Mouse (Mus musculus) midbrain, embryonic 16.5 days (tissue): ENCODE measurements at regions not wholly inside any gene's neighbourhood (a gene's known extent, or its start where the extent isn't known, plus 50 kb on each side); places are given as distances from the start of the nearest gene placed in this dataset.

Experiments
- ATAC-seq: fragments of 200-750 bp; cut with Nextera tagmentation; 2 replicates; pipeline ENCODE4 v1.8.0; 2017; ENCODE audit warnings: moderate TSS enrichment
- H3K27ac ChIP-seq: fragments of 300-500 bp; sonication (generic); 2 replicates; pipeline ENCODE4 v1.5.1; 2014; ENCODE audit warnings: mild to moderate bottlenecking, low read length, mixed read lengths
- H3K27me3 ChIP-seq: fragments of 300-500 bp; sonication (generic); 2 replicates; pipeline ENCODE4 v1.6.1; 2014; ENCODE audit warnings: low read depth, low read length, mixed read lengths; ENCODE audit not compliant: control insufficient read depth, insufficient read depth
- H3K36me3 ChIP-seq: fragments of 300-500 bp; sonication (generic); 2 replicates; pipeline ENCODE4 v1.6.1; 2014; ENCODE audit warnings: mild to moderate bottlenecking, low read length, moderate library complexity, mixed read lengths; ENCODE audit not compliant: control insufficient read depth, insufficient read depth
- H3K4me1 ChIP-seq: fragments of 300-500 bp; sonication (generic); 2 replicates; pipeline ENCODE4 v1.6.1; 2014; ENCODE audit warnings: mild to moderate bottlenecking, low read length, mixed read lengths; ENCODE audit not compliant: control insufficient read depth, insufficient read depth
- H3K4me2 ChIP-seq: fragments of 300-500 bp; sonication (generic); 2 replicates; pipeline ENCODE4 v1.6.1; 2014; ENCODE audit warnings: mild to moderate bottlenecking, low read length, mixed read lengths
- H3K4me3 ChIP-seq: fragments of 300-500 bp; sonication (generic); 2 replicates; pipeline ENCODE4 v1.5.1; 2014; ENCODE audit warnings: low read depth, mild to moderate bottlenecking, low read length, moderate library complexity, mixed read lengths
- H3K9ac ChIP-seq: fragments of 300-500 bp; sonication (generic); 2 replicates; pipeline ENCODE4 v1.6.1; 2014; ENCODE audit warnings: low read depth, low read length, mixed read lengths
- H3K9me3 ChIP-seq: fragments of 300-500 bp; sonication (generic); replicated peaks from 2 replicates; pipeline ENCODE4 v1.6.1; 2014; ENCODE audit warnings: mild to moderate bottlenecking, low read length, mixed read lengths; ENCODE audit not compliant: control insufficient read depth, poor library complexity, severe bottlenecking
- WGBS: fragments of 180-500 bp; shearing (Covaris S2); extraction: QIAGEN DNeasy Blood & Tissue Kit; methylation state at CpG from one replicate; pipeline ENCODE4 v1.1.7; 2014; 5-methylcytosine and 5-hydroxymethylcytosine counted together

DNA sequence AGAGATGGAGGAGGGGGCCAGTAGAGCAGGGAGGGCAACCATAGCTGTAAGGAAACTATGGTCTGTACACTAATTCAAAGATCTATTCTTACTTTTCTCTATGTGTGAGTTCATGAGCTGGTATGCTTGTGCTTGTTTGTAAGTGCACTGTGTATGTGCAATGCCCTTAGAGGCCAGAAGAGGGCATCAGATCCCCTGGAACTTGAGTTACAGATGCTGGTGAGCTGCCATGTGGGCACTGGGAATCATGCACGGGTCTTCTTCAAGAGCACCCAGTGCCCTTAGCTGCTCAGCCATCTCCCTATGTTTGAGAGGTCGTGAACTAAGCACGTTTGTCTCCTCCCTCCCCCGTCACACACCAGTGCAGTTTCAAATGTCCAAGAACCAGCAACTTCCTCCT is 68.9 kb downstream of the Tbx3 start:
- Histone ChIP-seq H3K9ac (no peak overlapping the region), H3K27me3 (peaks cover under 1% of the 10 kb centered on the region; the same call in 1 of the 2 replicates), H3K36me3 (no peaks in the 10 kb centered on the region), H3K4me3 (no peak overlapping the region), H3K9me3 (no peaks in the 10 kb centered on the region), H3K4me2 (no peak overlapping the region), H3K27ac (no peak overlapping the region), H3K4me1 (no peaks in the 10 kb centered on the region)
- no peak for ATAC-seq
- 82% methylated on average over 4 of the region's 4 CpGs for WGBS

DNA sequence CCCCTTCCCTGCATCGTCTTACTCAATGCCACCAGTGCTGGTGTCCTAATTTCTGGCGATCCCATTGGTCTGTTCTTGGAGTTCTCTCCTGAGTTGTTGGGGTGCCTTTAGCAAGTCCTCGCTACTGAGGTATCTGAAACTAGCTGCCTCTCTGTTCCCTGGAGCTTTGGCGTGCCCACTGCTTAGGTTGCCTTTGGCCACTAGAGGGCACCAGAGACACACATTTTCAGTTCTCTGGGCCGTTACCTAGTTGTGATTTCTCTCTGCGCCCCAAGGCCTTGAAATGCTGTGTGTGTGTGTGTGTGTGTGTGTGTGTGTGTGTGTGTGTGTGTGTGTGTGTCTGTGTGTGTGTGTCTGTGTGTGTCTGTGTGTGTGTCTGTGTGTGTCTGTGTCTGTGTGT is 70.6 kb downstream of the Tbx3 start:
- Histone ChIP-seq H3K4me3 (no peak overlapping the region), H3K27ac (no peak overlapping the region), H3K27me3 (no peaks in the 10 kb centered on the region), H3K4me1 (no peaks in the 10 kb centered on the region), H3K9me3 (no peaks in the 10 kb centered on the region), H3K36me3 (no peaks in the 10 kb centered on the region), H3K4me2 (0 out of 2 replicates have a peak overlapping the region, but pooled peaks have one; percentile 7), H3K9ac (no peak overlapping the region; the same call in 1 of the 2 replicates)
- WGBS = 2% methylated on average over 6 of the region's 6 CpGs
- no peak for ATAC-seq

DNA sequence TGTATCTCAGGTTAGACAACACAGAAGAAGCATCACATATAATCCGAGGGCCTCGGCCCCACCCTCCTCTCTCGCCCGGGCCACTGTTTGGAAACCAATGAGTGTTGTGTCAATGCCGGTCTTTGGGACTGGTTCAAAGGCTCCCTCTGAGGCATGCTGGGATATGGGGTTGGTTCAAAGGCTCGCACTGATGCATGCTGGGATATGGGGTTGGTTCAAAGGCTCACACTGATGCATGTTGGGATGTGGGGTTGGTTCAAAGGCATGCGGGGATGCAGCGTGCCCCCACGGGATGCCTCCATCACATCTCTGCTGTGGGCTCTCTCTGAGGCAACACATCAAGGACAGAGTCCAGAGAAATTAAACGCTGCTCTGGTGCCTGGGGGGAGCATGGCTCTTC is 73.3 kb downstream of the Tbx3 start:
- Histone ChIP-seq H3K9ac (no peak overlapping the region), H3K4me1 (peaks cover 2% of the 10 kb centered on the region), H3K9me3 (no peaks in the 10 kb centered on the region), H3K27ac (no peak overlapping the region), H3K4me2 (no peak overlapping the region), H3K36me3 (no peaks in the 10 kb centered on the region), H3K27me3 (peaks cover 18% of the 10 kb centered on the region), H3K4me3 (no peak overlapping the region)
- WGBS = 78% methylated on average over 10 of the region's 10 CpGs
- ATAC-seq = no peak

DNA sequence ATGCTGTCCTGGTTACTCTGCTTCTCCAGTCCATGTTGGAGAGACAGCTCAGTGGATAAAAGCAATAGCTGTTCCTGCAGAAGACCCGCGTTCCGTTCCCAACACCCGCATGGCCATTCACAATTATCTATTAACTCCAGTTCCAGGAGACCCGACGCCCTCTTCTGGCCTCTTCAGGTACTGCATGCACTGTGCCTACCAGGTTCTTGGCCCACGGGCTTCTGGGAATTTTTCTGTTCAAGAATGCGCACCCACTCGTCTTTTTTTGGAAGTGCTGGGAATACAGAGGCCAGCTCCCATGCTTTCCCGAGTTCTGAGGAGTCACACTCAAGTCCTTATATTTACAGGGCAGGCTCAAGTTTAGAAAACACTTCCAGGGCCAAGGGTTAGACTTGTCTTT is 76.6 kb downstream of the Tbx3 start:
- Histone ChIP-seq H3K36me3 (no peaks in the 10 kb centered on the region), H3K4me3 (no peak overlapping the region), H3K9ac (no peak overlapping the region), H3K27ac (no peak overlapping the region), H3K4me1 (peaks cover 5% of the 10 kb centered on the region), H3K4me2 (no peak overlapping the region), H3K27me3 (peaks cover 33% of the 10 kb centered on the region), H3K9me3 (no peaks in the 10 kb centered on the region)
- 70% methylated on average over 10 of the region's 10 CpGs for WGBS
- no peak for ATAC-seq

DNA sequence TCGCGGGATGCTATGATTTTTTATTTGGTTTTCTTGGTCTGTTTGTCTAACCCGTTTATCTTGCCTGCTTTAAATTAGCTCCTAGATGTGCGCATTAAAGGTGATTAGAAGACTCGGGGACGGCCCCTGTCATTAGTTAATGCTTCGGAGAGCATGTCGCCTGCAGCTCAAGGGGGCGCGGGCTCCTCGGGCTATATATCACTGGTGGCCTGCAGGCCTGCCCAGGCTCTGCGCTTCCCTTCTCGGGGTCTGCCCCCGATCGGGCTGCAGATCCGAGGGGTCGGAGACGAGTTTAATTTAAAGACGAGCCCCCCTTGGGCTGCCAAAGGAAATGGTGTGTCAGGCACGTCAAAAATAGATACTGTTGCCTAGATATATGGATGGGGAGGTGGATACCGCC is 78.2 kb downstream of the Tbx3 start:
- Histone ChIP-seq H3K4me3 (peak overlapping the region; percentile 14; the same call in 1 of the 2 replicates), H3K27ac (no peak overlapping the region), H3K4me1 (peaks cover 5% of the 10 kb centered on the region), H3K4me2 (peak overlapping the region; percentile 45), H3K27me3 (peaks cover 33% of the 10 kb centered on the region), H3K9me3 (no peaks in the 10 kb centered on the region), H3K9ac (no peak overlapping the region), H3K36me3 (no peaks in the 10 kb centered on the region)
- no peak for ATAC-seq
- 1% methylated on average over 21 of the region's 21 CpGs for WGBS

DNA sequence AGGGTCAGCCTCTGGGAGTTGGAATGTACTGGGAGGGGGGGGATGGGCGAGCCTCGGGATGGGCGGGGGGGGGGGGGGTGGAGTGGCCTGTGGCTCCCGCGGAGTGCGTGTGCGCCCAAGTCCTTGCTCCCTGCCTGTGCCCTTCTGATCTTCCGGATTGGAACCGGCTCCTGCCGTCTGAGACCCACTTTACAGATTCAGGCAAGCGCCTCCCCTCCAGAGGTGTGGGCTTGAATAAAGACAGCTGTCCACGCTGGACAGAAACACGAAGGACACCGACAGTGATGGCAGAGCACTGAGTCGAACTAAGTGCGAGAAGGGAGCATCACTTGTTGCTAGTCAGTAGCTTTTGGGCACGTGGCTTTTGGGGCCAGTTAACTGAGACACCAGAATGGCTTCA is 78.7 kb downstream of the Tbx3 start:
- H3K4me3 ChIP-seq = 0 out of 2 replicates have a peak overlapping the region, but pooled peaks have one; percentile 14
- no peaks in the 10 kb centered on the region for H3K9me3 ChIP-seq
- peaks cover 33% of the 10 kb centered on the region for H3K27me3 ChIP-seq
- H3K36me3 ChIP-seq = no peaks in the 10 kb centered on the region
- H3K9ac ChIP-seq = no peak overlapping the region
- peaks cover 5% of the 10 kb centered on the region for H3K4me1 ChIP-seq
- 9% methylated on average over 10 of the region's 17 CpGs for WGBS
- H3K4me2 ChIP-seq = peak overlapping the region; percentile 45
- H3K27ac ChIP-seq = no peak overlapping the region
- ATAC-seq = no peak

DNA sequence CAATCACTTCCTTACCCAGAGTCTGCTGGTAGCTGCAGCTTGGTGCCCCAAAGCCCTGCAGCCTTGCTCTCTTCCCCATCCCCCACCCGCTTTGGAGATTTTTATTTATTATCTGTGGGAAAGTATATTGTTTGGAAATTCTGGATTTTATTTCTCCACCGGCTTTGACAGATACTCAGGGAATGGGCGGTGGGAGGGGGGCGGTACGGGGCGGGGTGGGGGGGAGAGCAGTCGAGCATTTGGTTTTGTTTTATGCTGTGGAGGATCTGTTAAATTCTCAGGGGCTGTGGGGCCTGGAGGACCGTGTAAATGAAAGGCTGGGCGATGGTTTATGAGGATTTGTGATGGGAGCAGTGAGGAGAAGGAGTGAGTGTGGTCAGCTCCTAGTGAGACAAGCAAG is 76.7 kb upstream of the Tbx5 start:
- no peak overlapping the region for H3K4me2 ChIP-seq
- no peak overlapping the region for H3K27ac ChIP-seq
- H3K4me1 ChIP-seq = no peaks in the 10 kb centered on the region
- ATAC-seq = no peak
- peaks cover 2% of the 10 kb centered on the region for H3K27me3 ChIP-seq
- no peaks in the 10 kb centered on the region for H3K36me3 ChIP-seq
- no peak overlapping the region for H3K4me3 ChIP-seq
- H3K9me3 ChIP-seq = no peaks in the 10 kb centered on the region; the same call in 1 of the 2 replicates
- WGBS = 57% methylated on average over 9 of the region's 9 CpGs
- H3K9ac ChIP-seq = no peak overlapping the region

DNA sequence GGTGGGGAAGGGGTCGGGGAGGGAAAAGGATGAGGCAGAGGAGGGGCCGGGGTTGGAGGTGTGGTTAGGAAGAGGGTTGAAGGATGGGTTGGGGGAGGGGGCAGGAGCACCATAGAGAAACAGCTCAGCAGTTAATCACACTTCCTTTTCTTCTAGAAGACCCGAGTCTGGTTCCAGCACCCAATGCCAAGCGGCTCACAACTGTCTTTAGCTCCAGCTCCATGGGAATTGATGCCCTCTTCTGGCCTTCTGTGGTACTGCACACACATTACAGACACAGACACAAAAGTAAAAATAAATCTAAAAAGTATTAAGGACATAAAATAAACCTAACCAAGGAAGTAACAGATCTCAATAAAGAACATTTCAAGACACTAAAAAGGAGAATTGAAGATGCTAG is 73.6 kb upstream of the Tbx5 start:
- 74% methylated on average over 4 of the region's 4 CpGs for WGBS
- H3K9ac ChIP-seq = no peak overlapping the region
- H3K4me2 ChIP-seq = no peak overlapping the region
- no peaks in the 10 kb centered on the region for H3K27me3 ChIP-seq
- ATAC-seq = no peak
- no peak overlapping the region for H3K27ac ChIP-seq
- H3K9me3 ChIP-seq = no peaks in the 10 kb centered on the region; the same call in 1 of the 2 replicates
- H3K4me3 ChIP-seq = no peak overlapping the region
- H3K4me1 ChIP-seq = no peaks in the 10 kb centered on the region
- no peaks in the 10 kb centered on the region for H3K36me3 ChIP-seq

DNA sequence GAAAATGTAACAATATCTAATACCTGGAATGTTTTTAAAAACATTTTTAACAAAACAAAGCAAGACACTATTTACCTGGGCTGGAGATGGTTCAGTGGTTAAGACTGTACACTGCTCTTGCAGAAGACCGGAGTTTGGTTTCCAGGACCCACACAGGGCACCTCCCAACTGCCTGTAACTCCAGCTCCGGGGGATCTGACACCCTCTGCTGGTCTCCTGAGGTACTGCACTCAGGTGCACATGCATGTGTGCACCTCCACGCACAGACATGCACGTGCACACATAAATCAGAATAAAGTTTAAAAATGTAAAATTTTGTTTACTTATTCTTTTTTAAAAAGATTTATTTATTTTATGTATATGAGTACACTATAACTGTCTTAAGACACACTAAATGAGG is 70.4 kb upstream of the Tbx5 start:
- Histone ChIP-seq H3K4me1 (no peaks in the 10 kb centered on the region), H3K27ac (no peak overlapping the region), H3K9ac (no peak overlapping the region), H3K9me3 (no peaks in the 10 kb centered on the region; the same call in 1 of the 2 replicates), H3K36me3 (no peaks in the 10 kb centered on the region), H3K4me3 (no peak overlapping the region), H3K4me2 (no peak overlapping the region), H3K27me3 (no peaks in the 10 kb centered on the region)
- ATAC-seq = no peak
- WGBS = 79% methylated on average over 4 of the region's 4 CpGs
